Mouse (Mus musculus) kidney, postnatal 0 days (tissue): ENCODE results near the gene Arhgef40. TPM values are rescaled to one million over a fixed set of nuclear protein-coding genes. Genes with fewer than 3 reads are reported as not detected.
A peak's percentile ranks its signal among the peaks of the same experiment; 100 is the strongest.

ENCODE experiments used
- ATAC-seq: fragments of 200-750 bp; cut with Nextera tagmentation; replicated peaks from 2 replicates; pipeline ENCODE4 v1.8.0; 2017; ENCODE audit warnings: low read depth, moderate number of reproducible peaks, moderate TSS enrichment, moderate library complexity; ENCODE audit not compliant: low FRiP score
- DNase-seq: peaks from one replicate; pipeline ENCODE4 v3.0.0-alpha.2; 2016; ENCODE audit warnings: low spot score
- H3K27ac ChIP-seq: fragments of 300-500 bp; sonication (generic); 2 replicates; pipeline ENCODE4 v1.5.1; 2014; ENCODE audit warnings: mild to moderate bottlenecking
- H3K27me3 ChIP-seq: fragments of 300-500 bp; sonication (generic); 2 replicates; pipeline ENCODE4 v1.6.1; 2014; ENCODE audit warnings: low read length, mixed read lengths; ENCODE audit not compliant: insufficient read depth
- H3K36me3 ChIP-seq: fragments of 300-500 bp; sonication (generic); 2 replicates; pipeline ENCODE4 v1.6.1; 2014; ENCODE audit warnings: low read length, mixed read lengths; ENCODE audit not compliant: insufficient read depth
- H3K4me1 ChIP-seq: fragments of 300-500 bp; sonication (generic); replicated peaks from 2 replicates; pipeline ENCODE4 v1.6.1; 2014; ENCODE audit warnings: antibody characterized with exemption, low read length, mixed read lengths; ENCODE audit not compliant: insufficient read depth
- H3K4me2 ChIP-seq: fragments of 300-500 bp; sonication (generic); 2 replicates; pipeline ENCODE4 v1.6.1; 2014; ENCODE audit warnings: mild to moderate bottlenecking, low read length, moderate library complexity, mixed read lengths
- H3K4me3 ChIP-seq: fragments of 300-500 bp; sonication (generic); replicated peaks from 2 replicates; pipeline ENCODE4 v1.5.1; 2014; ENCODE audit warnings: low read depth, low read length
- H3K9ac ChIP-seq: fragments of 300-500 bp; sonication (generic); 2 replicates; pipeline ENCODE4 v1.6.1; 2014; ENCODE audit warnings: low read depth, low read length
- H3K9me3 ChIP-seq: fragments of 300-500 bp; sonication (generic); replicated peaks from 2 replicates; pipeline ENCODE4 v1.6.1; 2016; ENCODE audit warnings: low read length, inconsistent platforms, mixed read lengths
- CTCF ChIP-seq: IDR thresholded peaks from 2 replicates; pipeline ENCODE4 v1.5.1; 2016; ENCODE audit warnings: antibody characterized with exemption, low read depth, mild to moderate bottlenecking, moderate library complexity
- WGBS: fragments of 180-500 bp; shearing (Covaris S2); extraction: QIAGEN DNeasy Blood & Tissue Kit; methylation state at CpG from one replicate; pipeline ENCODE4 v1.1.7; 2014; 5-methylcytosine and 5-hydroxymethylcytosine counted together
- polyA plus RNA-seq: library from polyadenylated mRNA; unstranded; fragments of >200 nt; fragmentation: Nextera tagmentation; extraction: Ambion mirVana; gene quantifications from 2 replicates; pipeline ENCODE4 v1.2.1, GENCODE M21; 2015

Gene Arhgef40
- polyA plus RNA-seq, 1 experiment from 2014 or later: 58.0 TPM

DNA sequence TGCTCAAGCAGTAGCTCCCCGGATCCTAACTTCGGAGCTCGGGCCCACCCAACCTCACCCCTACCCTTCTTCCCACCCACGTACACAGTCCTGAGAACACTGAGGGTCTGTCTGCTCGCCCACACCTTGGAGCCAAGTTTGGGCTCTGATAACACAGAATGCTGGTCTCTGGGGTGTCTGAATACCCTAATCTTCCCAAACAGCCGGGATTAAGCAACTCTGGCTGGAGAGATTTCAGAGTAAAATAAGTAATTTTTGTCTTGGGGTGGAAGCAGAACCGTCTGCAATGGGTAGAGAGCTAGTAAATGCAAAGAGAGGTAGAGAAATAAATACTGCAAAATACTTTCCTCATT, 1.6 kb downstream of the Arhgef40 start:
- Histone ChIP-seq H3K9ac (peak overlapping the region; percentile 86), H3K4me3 (peak overlapping the region; percentile 83), H3K9me3 (no peaks in the 10 kb centered on the region), H3K27ac (peak overlapping the region; percentile 95), H3K27me3 (no peaks in the 10 kb centered on the region), H3K4me2 (peak overlapping the region; percentile 89), H3K4me1 (peaks cover 5% of the 10 kb centered on the region; the same call in 1 of the 2 replicates), H3K36me3 (peaks cover 27% of the 10 kb centered on the region)
- no peak for TF ChIP-seq CTCF
- no peak for ATAC-seq
- WGBS: 7% methylated on average over 7 of the region's 7 CpGs
- no peak for DNase-seq

DNA sequence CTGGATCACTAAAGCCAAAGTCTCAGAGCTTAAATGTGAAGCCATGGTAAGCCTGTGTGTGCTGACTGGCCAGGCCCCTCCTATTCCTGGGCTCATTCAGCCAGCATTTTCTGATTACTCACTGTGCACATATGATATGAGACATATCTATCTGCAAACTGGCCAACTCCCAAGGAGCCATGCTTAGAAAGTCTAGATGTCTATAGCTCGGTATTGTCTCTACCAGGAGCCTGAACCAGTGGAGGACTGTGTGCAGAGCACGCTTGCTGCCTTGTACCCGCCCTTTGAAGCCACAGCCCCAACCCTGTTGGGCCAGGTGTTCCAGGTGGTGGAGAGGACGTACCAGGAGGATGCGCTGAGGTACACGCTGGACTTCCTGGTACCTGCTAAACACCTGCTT, 2.7 kb downstream of the Arhgef40 start:
- Histone ChIP-seq H3K27me3 (no peaks in the 10 kb centered on the region), H3K4me1 (peaks cover 5% of the 10 kb centered on the region; the same call in 1 of the 2 replicates), H3K9ac (no peak overlapping the region), H3K4me3 (no peak overlapping the region), H3K4me2 (no peak overlapping the region), H3K9me3 (no peaks in the 10 kb centered on the region), H3K36me3 (peaks cover 35% of the 10 kb centered on the region), H3K27ac (no peak overlapping the region)
- DNase-seq (no peak), ATAC-seq (no peak)
- no peak for TF ChIP-seq CTCF
- WGBS: 93% methylated on average over 6 of the region's 6 CpGs

DNA sequence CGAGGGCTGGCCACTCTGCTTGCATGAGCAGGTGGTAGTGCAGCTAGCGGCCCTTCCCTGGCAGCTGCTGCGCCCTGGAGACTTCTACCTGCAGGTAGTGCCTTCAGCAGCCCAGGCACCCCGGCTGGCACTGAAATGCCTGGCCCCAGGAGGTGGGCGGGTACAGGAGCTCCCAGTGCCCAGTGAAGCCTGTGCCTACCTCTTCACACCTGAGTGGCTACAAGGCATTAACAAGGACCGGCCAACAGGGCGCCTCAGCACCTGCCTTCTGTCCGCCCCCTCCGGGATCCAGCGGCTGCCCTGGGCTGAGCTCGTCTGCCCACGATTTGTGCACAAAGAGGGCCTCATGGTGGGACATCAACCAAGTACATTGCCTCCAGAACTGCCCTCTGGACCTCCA, 4.2 kb downstream of the Arhgef40 start:
- no peaks in the 10 kb centered on the region for H3K27me3 ChIP-seq
- H3K36me3 ChIP-seq: peaks cover 43% of the 10 kb centered on the region
- DNase-seq (peak; percentile 27), ATAC-seq (peak; percentile 65)
- H3K9me3 ChIP-seq: no peaks in the 10 kb centered on the region
- peaks cover 5% of the 10 kb centered on the region; the same call in 1 of the 2 replicates for H3K4me1 ChIP-seq
- H3K4me2 ChIP-seq: no peak overlapping the region
- no peak overlapping the region for H3K27ac ChIP-seq
- WGBS: 56% methylated on average over 12 of the region's 12 CpGs
- no peak overlapping the region for H3K4me3 ChIP-seq
- no peak; the same call in 1 of the 2 replicates for TF ChIP-seq CTCF
- H3K9ac ChIP-seq: no peak overlapping the region

DNA sequence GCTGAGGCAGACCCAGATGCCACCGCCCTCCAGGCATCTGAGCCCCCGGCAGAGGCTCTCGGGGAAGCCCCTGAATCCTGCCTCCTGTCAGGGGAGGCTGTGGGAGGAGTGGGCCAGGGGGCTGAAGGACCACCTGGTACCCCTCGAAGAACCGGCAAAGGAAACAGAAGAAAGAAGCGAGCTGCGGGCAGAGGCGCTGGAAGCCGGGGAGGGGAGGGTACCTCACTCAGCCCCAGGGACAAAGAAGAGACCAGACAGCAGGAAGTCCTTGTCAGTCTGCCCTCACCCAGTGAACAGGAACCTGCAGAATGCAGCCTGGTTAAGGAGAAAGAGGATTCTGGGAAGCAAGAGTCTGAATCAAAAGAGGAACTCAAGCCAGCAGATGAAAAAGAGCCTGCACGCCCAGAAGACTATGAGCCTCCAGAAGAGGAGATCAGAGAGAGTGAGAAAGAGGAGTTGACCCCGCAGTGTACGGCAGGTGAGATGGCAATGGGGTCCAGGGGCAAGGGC, 5.0 kb downstream of the Arhgef40 start:
- Histone ChIP-seq H3K27me3 (no peaks in the 10 kb centered on the region), H3K4me2 (no peak overlapping the region), H3K9me3 (no peaks in the 10 kb centered on the region), H3K36me3 (peaks cover 50% of the 10 kb centered on the region), H3K9ac (no peak overlapping the region), H3K4me1 (0 out of 2 replicates have a peak, but pooled peaks cover 2% of the 10 kb centered on the region), H3K4me3 (no peak overlapping the region), H3K27ac (no peak overlapping the region)
- ATAC-seq (no peak), DNase-seq (no peak)
- no peak for TF ChIP-seq CTCF
- WGBS: 72% methylated on average over 12 of the region's 12 CpGs

DNA sequence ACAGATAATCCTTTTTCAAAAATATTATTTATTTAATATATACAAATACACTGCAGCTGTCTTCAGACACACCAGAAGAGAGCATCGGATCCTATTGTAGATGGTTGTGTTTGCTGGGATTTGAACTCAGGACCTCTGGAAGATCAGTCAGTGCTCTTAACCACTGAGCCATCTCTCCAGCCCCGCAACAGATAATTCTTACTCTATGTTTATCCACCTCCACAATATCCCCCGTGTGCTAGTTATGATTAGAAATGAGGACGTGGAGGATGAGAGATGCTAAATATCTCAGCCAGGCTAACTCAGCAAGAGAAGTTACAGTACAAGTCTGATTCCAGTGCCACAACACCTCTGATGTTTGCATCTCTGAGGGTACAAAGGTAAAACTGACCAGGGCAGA, 9.9 kb downstream of the Arhgef40 start:
- no peaks in the 10 kb centered on the region for H3K27me3 ChIP-seq
- H3K36me3 ChIP-seq: peaks cover 69% of the 10 kb centered on the region
- ATAC-seq: no peak
- no peak overlapping the region for H3K4me3 ChIP-seq
- no peak overlapping the region for H3K27ac ChIP-seq
- DNase-seq: no peak
- no peak overlapping the region for H3K9ac ChIP-seq
- H3K9me3 ChIP-seq: no peaks in the 10 kb centered on the region
- WGBS: 93% methylated on average over 4 of the region's 4 CpGs
- TF ChIP-seq CTCF: no peak
- H3K4me1 ChIP-seq: no peaks in the 10 kb centered on the region
- no peak overlapping the region for H3K4me2 ChIP-seq

DNA sequence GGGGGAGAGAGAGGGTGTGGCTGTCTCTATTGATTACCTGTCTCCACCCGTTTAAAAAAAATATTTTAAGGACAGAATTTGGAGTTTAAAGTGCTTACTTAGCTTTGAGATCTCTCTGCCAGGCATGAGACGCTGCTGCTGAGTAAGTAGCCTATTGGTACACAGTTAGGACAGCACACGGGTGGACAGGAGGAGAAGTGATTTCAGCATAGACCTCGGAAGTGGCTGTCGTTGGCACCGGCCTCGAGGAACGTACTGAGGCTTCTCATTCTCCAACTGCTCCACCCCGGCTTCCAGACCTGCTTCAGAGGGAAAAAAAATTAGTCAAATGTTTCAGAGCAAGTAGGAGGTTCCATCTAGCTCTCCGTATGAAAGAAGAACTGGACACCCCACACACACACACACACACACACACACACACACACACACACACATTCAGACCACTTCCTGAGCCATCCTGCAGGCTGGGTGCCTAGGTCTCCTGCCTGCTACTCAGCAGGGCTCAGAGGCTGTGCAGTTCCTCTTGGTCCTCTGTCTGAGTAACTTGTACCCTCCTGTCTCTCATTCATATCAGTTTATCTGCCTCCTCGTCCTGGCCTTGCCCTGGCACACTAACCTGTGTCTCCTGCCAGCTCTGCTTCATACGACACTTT, 10.8 kb downstream of the Arhgef40 start:
- no peaks in the 10 kb centered on the region for H3K9me3 ChIP-seq
- no peak overlapping the region for H3K9ac ChIP-seq
- no peaks in the 10 kb centered on the region for H3K27me3 ChIP-seq
- H3K4me2 ChIP-seq: no peak overlapping the region
- H3K36me3 ChIP-seq: peaks cover 68% of the 10 kb centered on the region
- no peak for TF ChIP-seq CTCF
- DNase-seq: no peak
- no peak for ATAC-seq
- H3K4me1 ChIP-seq: no peaks in the 10 kb centered on the region
- 73% methylated on average over 12 of the region's 12 CpGs for WGBS
- no peak overlapping the region for H3K4me3 ChIP-seq
- H3K27ac ChIP-seq: no peak overlapping the region
